Mouse (Mus musculus) kidney, postnatal 10 days (tissue): ENCODE measurements around the gene Nup35.
A peak's percentile ranks its signal among the peaks of the same experiment; 100 is the strongest.

ENCODE experiments used
- DNase-seq: peaks from one replicate; pipeline ENCODE4 v3.0.0; 2021; ENCODE audit warnings: mixed read lengths

Gene Nup35

DNA sequence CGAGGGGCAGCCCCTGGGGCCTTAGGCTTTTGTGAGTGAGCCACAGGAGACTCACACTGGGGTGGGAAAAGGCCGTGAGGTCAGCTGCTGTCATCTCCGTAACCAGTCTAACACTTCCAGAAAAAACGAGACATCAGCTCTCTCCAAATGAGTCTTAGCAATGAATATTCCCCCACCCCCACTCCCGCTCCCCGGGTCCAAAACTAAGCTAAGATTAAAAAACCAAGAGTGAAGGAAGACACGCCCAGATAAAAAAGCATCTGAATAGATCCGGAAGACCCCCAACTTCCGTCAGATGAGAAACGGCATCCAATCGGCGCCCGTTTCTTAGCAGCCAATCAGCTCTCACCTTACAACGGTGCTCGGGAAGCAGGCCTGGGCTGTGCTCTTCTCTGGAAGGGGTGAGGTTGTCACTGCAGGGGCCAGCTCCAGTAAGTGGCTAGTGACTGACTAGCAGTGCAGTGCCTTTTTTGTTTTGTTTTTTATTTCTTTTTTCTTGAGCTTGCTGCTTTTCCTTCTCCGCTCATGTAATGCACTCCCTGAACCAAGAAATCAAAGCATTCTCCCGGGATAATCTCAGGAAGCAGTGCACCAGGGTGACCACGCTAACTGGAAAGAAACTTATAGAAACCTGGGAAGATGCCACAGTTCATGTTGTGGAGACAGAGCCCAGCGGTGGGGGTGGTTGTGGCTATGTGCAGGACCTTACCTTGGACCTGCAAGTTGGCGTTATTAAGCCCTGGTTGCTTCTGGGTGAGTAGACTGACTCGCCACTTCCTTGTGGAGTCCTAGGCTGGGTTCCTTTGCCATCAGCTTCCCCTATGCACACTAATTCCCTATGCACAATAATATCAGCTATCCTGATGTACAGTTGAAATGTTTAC lies at the start of gene Nup35, which contains the start of gene Dusp19:
Gene Nup35 (plus strand): TSS at position 383 of the 884 bp plus-strand sequence.
Gene Dusp19 (plus strand): TSS at position 192 of the 884 bp plus-strand sequence.
- DNase-seq = peak; percentile 95

DNA sequence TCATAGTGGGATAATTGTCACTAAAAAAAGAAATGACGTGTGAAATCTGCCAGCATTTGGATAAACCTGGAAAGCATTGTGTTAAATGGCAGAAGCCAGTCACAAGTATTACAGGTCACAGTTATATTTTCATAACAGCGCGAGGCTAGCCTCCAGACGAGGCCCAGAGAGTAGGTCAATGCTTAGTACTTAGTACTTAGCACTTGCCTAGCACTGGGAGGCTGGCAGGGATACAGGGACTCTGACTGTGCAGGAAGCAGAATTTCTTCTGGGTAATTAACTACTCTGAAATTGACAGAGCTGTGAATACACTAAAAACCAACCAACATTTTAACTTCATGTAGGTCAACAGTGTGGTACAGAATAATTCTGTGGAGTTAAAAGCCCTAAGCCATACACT lies 49.6 kb upstream of the Nup35 start:
- DNase-seq = no peak

DNA sequence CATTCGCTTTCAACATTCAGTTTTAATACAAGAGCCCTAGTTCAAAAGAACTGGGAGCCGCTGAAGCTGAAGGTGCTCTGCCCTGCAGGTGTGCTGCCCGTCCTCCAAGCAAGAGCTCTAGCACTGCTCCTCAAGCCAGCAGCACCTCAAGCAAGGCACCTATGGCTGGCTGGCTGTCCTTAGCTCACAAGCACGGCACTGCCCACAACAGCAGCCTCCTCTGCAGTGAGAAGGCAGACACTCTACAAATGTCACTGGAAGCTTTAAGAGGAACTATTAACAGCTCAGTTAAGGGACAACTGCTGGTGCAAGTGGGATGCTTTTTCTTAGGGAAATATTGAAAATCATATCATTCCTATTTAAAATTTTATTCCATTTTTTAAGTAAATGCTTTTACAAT lies 46.4 kb upstream of the Nup35 start:
- no peak for DNase-seq

DNA sequence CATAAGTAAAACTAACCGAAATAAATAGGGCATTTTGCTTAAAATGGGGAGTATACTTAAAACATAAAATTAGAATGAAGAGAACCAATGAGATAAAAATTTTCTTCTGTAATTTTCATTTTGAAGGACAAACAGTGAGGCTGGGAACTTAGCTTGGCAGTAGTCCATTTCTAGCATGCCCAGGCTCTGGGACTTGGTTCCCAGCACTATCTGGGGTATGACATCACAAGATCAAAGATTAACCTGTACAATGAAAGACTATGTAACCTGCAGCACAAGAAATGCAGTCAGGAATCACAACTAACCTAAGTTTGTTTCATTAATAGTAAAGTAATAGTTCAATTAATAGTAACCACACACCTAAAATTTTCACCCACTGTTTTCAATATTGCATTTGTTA lies 39.8 kb upstream of the Nup35 start:
- no peak for DNase-seq

DNA sequence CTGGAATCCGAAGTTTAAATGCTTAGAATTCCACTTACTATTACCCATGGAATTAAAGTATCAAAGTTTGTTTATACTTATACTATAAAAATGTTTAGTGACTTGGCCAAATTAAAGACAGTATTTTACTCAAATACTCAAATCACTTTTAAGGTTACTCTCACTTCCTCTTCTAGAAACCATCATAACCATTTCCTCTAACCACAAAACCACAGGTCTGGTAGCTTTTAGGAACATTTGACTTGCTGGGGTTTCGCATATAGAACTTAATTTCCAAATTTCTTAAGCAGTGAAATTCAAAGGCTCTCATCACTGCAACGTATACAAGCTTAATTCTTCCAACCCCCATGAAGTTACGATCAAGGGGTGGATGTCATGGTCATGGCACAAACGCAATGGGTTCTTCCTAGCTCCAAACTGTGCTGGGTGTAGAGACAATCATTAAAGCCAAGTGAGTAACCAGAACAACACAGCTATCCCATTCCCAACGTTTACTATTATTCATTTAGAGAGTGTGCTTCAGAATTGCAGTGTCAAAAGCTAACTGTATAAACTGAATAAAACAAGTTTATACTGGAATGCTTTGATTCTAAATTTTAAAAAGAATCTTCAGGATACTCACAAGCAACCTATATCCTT lies 37.7 kb upstream of the Nup35 start:
- DNase-seq = no peak

DNA sequence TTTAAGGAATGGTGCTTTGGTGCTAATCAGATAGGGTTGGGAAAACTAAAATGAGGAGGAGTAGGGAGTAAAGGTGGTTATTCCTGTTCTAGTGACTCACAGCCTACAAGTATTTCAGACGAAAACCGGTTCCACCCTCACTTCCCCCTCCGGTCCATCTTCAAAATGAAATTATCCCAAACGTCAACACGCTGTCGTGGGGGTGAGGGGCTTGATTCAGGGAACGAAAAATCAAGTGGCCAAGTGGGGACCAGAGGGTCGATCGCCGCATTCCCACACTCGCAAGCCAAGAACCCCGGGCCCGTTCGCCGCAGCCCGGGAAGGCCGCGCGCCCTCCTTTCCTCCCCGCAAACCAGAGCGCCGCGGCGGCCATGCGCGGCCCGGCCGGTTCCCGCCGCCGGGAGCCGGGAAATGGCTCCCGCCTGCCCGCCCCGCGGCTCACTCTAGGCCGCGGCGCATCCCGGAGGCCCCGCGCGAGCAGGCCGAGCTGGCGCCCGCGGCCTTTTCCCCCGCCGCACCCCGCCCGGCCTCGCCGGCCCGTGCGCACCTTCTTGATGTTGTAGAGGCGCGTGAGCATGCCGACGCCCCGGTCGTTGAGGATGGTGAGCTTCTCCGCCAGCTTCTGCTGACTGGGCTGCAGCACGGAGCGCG lies 36.6 kb upstream of the Nup35 start:
- no peak for DNase-seq

DNA sequence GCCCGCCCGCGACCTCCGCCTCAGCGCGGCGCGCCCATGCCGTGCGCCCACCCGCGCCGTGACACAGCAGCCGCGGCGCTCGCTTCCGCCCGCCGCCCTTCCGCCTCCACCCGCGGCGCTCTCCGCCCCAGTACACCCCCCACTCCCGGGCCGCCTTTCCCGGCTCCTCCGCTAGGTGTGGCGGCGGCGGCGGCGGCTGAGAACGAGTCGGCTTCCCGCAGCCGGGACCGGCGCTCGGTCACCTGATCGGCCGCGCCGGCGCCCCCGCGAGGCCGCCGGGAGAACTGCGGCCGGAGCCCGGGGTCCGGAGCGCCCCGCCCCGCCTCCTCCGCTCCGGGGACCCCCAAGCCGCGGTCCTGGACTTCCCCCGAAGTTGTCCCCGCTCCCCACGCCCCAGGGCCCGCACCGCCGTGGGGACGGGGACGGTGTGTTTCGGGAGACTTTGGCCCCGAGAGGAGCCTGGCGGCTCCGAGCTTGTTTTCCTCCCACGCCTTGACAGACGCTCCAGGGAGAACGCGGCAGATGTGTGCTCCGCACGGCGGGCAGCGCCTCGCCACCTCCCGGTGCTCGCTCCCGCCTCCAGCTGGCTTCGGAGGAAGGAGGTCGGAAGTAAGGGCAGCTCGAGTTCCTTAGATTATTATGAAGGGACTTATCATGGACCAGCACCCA lies 35.9 kb upstream of the Nup35 start, which contains the start of gene Nckap1:
Gene Nckap1 (minus strand): TSS at position 338 of the 669 bp plus-strand sequence.
- peak; percentile 94 for DNase-seq

DNA sequence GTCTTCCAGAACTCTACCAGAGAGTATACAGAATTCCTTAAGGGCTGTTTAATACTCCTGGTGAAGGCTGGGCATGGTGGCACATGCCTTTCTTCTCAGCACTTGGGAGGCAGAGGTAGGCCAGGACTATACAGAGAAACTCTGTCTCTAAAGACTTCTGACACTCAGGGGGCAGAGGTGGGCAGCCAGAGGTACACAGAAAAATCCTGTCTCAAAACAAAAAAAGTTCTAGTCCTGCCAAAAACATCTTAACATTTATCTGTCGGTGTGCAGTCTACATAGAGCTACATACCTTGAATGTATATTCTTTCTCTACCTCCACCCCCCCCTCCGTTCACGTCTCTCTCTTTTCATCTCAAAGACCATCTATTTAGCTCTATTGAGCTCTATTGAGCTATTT lies 34.7 kb upstream of the Nup35 start:
- no peak for DNase-seq

DNA sequence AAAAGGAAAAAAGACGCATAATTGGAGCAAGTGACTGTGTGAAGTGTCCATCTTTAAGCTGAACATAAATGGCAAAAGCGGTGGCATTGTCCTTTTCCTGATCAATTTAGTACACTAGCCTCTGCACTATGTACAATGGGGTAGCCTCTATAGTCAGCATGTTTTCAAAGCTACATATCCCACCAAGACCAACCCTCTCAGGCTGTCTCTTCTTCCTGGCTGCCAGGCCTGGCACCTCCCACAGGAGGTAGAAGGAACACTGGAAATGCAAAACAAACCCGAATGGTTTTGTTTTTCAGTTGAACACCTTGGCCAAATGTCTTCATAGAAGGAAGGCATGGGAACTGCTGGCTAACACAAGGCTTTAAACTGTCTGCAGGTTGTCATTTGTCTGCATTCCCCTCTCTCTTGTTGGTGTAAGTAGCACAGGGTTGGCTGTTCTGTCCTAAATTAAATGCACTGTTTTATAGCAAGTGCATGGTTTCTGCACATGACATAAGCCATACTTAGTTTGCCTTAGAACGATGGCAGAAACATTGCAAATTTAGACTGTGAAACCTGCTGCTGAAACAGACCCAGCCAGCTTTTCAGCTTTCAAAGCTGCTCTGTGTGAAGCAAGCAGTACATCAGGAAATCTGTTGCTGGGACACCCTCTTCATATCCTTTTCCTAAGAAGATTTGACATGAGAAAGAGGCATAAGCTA lies 22.7 kb upstream of the Nup35 start:
- no peak for DNase-seq

DNA sequence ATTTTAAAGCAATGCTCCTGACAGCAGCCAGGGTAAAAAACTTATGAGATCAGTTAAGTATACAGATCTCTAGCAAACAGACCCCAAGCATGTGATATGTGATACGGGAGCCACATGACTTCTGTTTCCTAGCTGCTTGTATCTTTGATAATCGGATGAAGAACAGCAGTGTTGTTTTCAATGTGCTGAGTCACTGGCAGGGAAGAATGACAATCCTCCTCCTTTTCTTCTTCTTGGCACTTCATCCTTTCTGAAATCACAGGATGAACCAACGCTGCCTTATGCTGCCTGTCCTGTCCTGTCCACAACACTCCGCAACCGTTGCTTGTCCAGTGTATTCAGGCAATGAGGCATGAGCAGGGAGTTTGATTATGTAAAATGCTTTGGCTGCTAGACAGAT lies 20.1 kb upstream of the Nup35 start:
- DNase-seq = no peak

DNA sequence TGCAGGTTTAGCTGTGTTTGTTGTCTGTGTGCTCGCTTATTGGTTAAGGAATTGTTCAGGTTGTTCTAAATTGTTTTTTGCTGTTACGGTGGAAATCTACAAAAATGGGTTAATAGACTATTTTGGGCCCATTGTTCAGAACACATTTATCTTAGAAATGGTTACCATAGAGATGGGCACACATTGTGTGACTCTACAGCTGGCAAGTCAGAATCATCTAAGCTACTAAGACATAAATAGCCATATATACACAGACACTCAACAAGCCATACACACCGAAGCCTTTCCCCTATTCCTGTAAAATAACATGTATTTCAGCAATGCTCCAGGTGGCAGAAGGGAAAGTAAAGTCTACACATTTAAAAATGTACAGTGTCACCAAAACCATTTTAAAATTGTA lies 17.2 kb upstream of the Nup35 start:
- no peak for DNase-seq

DNA sequence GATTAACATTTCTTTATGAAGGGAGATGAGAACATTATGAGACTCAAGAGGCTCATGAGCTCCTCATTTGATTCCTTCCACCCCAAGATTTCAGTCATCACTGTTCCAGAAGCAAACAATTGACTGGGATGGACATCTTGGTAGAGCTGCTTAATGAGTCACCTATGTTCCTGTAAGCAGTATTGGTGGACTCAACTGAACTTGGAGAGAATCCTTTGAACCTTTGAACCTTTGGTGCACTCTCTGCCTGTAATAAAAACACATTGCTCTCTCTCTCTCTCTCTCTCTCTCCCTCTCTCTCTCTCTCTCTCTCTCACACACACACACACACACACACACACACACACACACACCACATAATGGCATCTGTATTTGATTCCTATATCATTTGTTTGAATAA lies 16.4 kb upstream of the Nup35 start:
- no peak for DNase-seq

DNA sequence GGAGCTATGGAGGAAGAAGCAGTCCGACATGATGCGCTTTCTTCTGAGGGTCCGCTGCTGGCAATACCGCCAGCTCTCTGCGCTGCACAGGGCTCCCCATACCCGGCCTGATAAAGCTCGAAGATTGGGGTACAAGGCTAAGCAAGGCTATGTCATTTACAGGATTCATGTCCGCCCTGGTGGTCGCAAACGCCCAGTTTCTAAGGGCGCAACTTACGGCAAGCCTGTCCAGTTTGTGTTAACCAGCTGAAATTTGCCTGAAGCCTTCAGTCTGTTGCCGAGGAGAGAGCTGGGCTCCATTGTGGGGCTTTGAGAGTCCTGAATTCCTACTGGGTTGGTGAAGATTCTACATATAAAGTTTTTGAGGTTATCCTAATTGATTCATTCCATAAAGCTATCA lies 14.3 kb upstream of the Nup35 start:
- DNase-seq = no peak

DNA sequence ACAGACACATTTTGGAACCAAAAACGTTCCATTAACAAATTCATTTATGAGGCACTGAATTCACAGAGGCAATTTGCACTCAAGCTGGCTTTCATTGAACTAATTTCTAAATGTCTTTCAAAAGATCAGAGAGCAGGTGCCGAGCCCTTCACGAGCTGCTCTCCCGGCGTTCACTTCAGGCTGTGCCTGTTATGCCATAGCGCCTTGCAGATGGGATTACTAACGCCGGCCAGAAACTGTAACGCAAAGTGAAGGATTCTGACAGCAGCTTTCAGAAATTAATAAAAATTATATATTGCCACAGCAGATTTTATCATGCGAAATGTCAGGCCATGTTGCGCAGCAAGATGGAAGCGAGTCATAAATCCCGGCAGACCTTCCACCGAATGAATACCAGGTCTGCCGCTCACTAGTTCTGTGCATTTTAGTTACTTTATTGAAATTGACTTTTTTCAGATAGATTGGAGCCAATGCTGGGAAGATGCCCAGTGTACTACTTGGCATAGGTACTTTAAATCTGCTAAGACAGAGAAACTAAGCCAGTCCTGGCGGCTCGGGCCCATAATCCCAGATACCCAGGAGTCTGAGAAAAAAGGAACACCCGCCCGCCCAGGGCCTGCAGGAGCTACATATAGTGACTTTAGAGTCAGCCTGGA lies 13.1 kb upstream of the Nup35 start:
- no peak for DNase-seq

DNA sequence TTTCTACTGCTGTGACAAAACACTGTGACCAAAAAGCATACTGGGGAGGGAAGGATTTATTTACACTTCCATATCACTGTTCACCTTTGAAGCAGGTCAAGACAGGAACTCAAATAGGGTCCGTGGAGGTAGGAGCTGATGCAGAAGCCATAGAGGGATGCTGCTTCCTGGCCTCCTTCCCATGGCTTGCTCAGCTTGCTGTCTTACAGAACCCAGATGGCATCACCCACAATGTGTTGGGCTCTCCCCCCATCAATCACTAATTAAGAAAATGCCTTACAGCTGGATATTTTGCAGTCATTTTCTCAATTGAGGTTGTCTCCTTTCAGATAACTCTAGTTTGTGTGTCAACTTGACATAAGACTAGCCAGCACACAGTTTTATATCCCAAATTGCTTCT lies 4.8 kb upstream of the Nup35 start:
- no peak for DNase-seq

DNA sequence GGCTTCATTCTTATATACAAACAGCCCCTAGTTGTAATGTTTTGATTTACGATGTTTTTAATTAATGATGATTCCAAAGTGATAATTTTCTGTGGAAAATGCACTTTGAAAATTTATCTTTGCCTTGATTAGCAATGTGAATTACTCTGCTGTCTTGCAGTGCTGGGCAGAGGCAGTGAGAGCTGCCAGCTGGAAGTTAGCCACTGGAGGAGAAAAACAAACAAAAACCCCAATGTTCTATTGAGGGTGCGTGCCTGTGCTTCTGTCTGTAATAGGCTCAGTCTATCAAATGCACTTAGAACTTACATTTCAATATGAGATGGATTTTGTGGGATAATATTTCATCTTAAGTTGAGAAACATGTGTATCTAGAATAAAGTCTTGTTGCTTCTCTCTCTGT lies 4.2 kb upstream of the Nup35 start:
- no peak for DNase-seq

DNA sequence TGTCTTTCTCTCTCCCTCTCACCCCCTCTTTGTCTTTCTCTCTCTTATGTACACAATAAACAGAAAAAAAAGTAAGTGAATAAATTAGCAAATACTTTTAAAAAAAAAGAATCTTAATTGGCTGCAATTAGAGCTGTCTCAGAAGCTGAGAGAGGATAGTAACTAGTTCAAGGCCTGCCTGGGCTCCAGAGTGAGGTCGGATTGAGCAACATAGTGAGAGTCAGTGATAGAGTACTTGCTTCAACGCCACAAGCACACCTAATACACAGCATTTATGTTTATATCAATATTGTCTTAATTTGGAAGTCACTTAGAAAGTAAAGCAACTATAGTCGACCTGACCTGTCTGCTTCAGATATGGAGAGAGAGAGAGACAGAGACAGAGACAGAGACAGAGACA lies 2.0 kb downstream of the Nup35 start:
- no peak for DNase-seq

DNA sequence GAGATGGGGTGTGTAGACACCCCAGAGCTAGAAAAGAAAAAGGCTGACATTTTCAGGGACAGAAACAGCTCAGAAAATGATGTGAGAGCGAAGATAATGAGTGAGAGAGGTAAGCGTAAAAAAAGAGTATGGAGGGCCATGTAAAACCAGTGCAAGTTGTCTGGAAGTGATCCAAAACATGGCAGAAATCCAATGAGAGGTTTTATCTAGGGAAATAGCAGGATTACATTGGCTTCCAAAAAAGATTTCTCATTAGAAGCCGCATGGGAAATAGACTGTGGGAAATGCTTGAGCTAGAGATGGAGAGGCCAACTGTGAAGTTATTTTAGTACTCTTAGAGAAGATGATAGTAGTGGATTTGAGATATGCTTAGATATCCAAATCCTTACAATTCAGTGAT lies 4.9 kb downstream of the Nup35 start:
- DNase-seq = no peak

DNA sequence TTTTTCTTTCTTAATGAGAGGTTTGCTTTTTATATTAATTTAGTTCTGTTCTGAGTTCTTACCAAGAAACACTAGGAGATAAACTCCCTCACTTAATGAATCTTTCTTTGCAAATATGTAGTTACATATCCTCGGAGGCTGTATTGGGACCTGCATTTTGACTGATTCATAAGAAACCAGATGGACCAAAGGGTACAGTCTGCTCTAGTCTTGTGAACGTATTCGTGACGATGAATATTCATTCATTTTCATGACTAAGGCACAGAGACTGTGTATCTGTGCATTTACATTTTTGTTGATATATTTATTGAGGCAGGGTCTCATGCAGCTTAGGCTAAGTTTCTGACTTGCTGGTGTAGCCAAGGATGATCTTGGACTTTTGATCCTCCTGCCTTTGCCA lies 7.5 kb downstream of the Nup35 start:
- no peak for DNase-seq

DNA sequence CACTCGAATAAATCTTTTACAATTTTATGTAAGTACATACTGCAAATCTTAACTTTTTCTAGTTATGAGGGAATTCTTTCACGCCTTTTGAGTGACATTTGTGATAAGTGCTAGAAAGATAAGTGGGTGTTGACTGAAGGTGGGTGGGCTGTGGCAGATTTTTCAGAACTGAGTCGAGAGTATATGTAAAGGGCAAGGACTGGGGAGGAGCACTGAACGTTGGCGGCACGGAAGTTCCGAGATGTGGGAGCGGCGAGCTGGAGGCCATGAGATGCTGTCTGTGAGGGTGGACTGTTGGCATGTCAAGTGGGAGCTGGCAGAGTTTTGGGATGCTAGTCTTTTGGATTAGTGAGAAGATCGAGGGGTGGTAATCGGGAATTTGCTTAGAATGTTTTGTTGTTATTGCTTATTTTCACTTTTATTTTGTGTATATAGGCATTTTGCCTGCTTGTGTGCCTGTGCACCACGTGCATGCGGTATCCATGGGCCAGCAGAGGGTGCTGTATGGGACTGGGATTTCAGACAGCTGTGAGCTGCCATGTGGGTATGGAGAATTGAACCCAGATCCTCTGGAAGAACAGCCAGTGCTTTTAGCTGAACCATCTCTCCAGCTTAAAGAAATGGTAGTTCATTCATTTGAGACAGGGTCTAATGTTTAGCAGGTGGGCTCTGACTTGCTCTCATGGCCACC lies 15.4 kb downstream of the Nup35 start:
- DNase-seq = no peak
